Mouse (Mus musculus) midbrain, embryonic 11.5 days (tissue): ENCODE measurements around the gene Ssbp4. TPM values are rescaled to one million over a fixed set of nuclear protein-coding genes. Genes with fewer than 3 reads are reported as not detected.
A peak's percentile ranks its signal among the peaks of the same experiment; 100 is the strongest.

Experiments
- ATAC-seq: fragments of 200-750 bp; cut with Nextera tagmentation; 2 replicates; pipeline ENCODE4 v1.8.0; 2017; ENCODE audit warnings: moderate TSS enrichment, moderate library complexity; ENCODE audit not compliant: low FRiP score
- DNase-seq: peaks from one replicate; pipeline ENCODE4 v3.0.0; 2015; ENCODE audit warnings: low spot score; ENCODE audit errors: missing footprints
- H3K27ac ChIP-seq: fragments of 300-500 bp; sonication (generic); 2 replicates; pipeline ENCODE4 v1.5.1; 2014; ENCODE audit warnings: low read depth, low read length
- H3K27me3 ChIP-seq: fragments of 300-500 bp; sonication (generic); 2 replicates; pipeline ENCODE4 v1.6.1; 2014; ENCODE audit warnings: mild to moderate bottlenecking, low read length, moderate library complexity, mixed read lengths; ENCODE audit not compliant: control insufficient read depth, insufficient read depth
- H3K36me3 ChIP-seq: fragments of 300-500 bp; sonication (generic); 2 replicates; pipeline ENCODE4 v1.6.1; 2014; ENCODE audit warnings: mild to moderate bottlenecking, low read length, moderate library complexity, mixed read lengths; ENCODE audit not compliant: control insufficient read depth, insufficient read depth
- H3K4me1 ChIP-seq: fragments of 300-500 bp; sonication (generic); 2 replicates; pipeline ENCODE4 v1.6.1; 2014; ENCODE audit warnings: low read length; ENCODE audit not compliant: control insufficient read depth, insufficient read depth
- H3K4me2 ChIP-seq: fragments of 300-500 bp; sonication (generic); 2 replicates; pipeline ENCODE4 v1.6.1; 2014; ENCODE audit warnings: mild to moderate bottlenecking, moderate library complexity
- H3K4me3 ChIP-seq: fragments of 300-500 bp; sonication (generic); 2 replicates; pipeline ENCODE4 v1.5.1; 2014; ENCODE audit warnings: low read depth, low read length
- H3K9ac ChIP-seq: fragments of 300-500 bp; sonication (generic); 2 replicates; pipeline ENCODE4 v1.6.1; 2014; ENCODE audit warnings: low read length
- H3K9me3 ChIP-seq: fragments of 300-500 bp; sonication (generic); 2 replicates; pipeline ENCODE4 v1.6.1; 2016; ENCODE audit warnings: low read length; ENCODE audit not compliant: control insufficient read depth
- WGBS: fragments of 180-500 bp; shearing (Covaris S2); extraction: QIAGEN DNeasy Blood & Tissue Kit; methylation state at CpG from one replicate; pipeline ENCODE4 v1.1.7; 2014; 5-methylcytosine and 5-hydroxymethylcytosine counted together
- polyA plus RNA-seq: library from polyadenylated mRNA; unstranded; fragments of >200 nt; fragmentation: Nextera tagmentation; extraction: Ambion mirVana; gene quantifications from 2 replicates; pipeline ENCODE4 v1.2.1, GENCODE M21; 2014

The Ssbp4 gene
- polyA plus RNA-seq, 1 experiment from 2014 or later = 96.9 TPM

- Histone ChIP-seq H3K9ac (peak overlapping the region; percentile 80; the same call in 1 of the 2 replicates), H3K4me1 (peaks cover 52% of the 10 kb centered on the region), H3K4me2 (peak overlapping the region; percentile 77), H3K27me3 (peaks cover 6% of the 10 kb centered on the region; the same call in 1 of the 2 replicates), H3K9me3 (no peaks in the 10 kb centered on the region), H3K27ac (no peak overlapping the region; the same call in 1 of the 2 replicates), H3K4me3 (peak overlapping the region; percentile 36), H3K36me3 (no peaks in the 10 kb centered on the region)
- DNase-seq = no peak
- 18% methylated on average over 10 of the region's 10 CpGs for WGBS
- ATAC-seq = peak; percentile 1; the same call in 1 of the 2 replicates
These were observed 9.9 kb downstream of the Ssbp4 start for GRCm38 (mm10) chr8:70598722-70599121.

GRCm38 (mm10) chr8:70598283-70598682 is 10.4 kb downstream of the Ssbp4 start:
- peak overlapping the region; percentile 80 for H3K9ac ChIP-seq
- WGBS = under 1% methylated on average over 29 of the region's 29 CpGs
- H3K4me1 ChIP-seq = peaks cover 52% of the 10 kb centered on the region
- no peaks in the 10 kb centered on the region for H3K36me3 ChIP-seq
- peak overlapping the region; percentile 77 for H3K4me2 ChIP-seq
- no peak overlapping the region; the same call in 1 of the 2 replicates for H3K27ac ChIP-seq
- peak overlapping the region; percentile 36 for H3K4me3 ChIP-seq
- DNase-seq = peak; percentile 98
- ATAC-seq = peak; percentile 38
- H3K27me3 ChIP-seq = peaks cover 6% of the 10 kb centered on the region; the same call in 1 of the 2 replicates
- no peaks in the 10 kb centered on the region for H3K9me3 ChIP-seq

- ATAC-seq (0 out of 2 replicates have a peak, but pooled peaks have one; percentile 0), DNase-seq (peak; percentile 91)
- H3K27me3 ChIP-seq = peaks cover 6% of the 10 kb centered on the region; the same call in 1 of the 2 replicates
- no peaks in the 10 kb centered on the region for H3K9me3 ChIP-seq
- no peaks in the 10 kb centered on the region for H3K36me3 ChIP-seq
- peaks cover 52% of the 10 kb centered on the region for H3K4me1 ChIP-seq
- H3K9ac ChIP-seq = peak overlapping the region; percentile 80
- no peak overlapping the region for H3K27ac ChIP-seq
- H3K4me3 ChIP-seq = peak overlapping the region; percentile 36
- peak overlapping the region; percentile 77 for H3K4me2 ChIP-seq
- 5% methylated on average over 67 of the region's 68 CpGs for WGBS
These were observed 11.0 kb downstream of the Ssbp4 start for GRCm38 (mm10) chr8:70597417-70598272.

GRCm38 (mm10) chr8:70596775-70597416 is 11.8 kb downstream of the Ssbp4 start:
- peaks cover 52% of the 10 kb centered on the region for H3K4me1 ChIP-seq
- H3K9ac ChIP-seq = no peak overlapping the region
- H3K9me3 ChIP-seq = no peaks in the 10 kb centered on the region
- H3K27me3 ChIP-seq = peaks cover 6% of the 10 kb centered on the region; the same call in 1 of the 2 replicates
- H3K27ac ChIP-seq = no peak overlapping the region
- H3K4me2 ChIP-seq = no peak overlapping the region
- ATAC-seq = no peak
- DNase-seq = peak; percentile 89
- WGBS = 79% methylated on average over 17 of the region's 17 CpGs
- H3K36me3 ChIP-seq = no peaks in the 10 kb centered on the region
- H3K4me3 ChIP-seq = no peak overlapping the region

GRCm38 (mm10) chr8:70596216-70596615 is 12.5 kb downstream of the Ssbp4 start:
- DNase-seq = no peak
- Histone ChIP-seq H3K4me1 (peaks cover 49% of the 10 kb centered on the region), H3K9ac (no peak overlapping the region), H3K4me2 (no peak overlapping the region), H3K9me3 (no peaks in the 10 kb centered on the region), H3K36me3 (no peaks in the 10 kb centered on the region), H3K27ac (no peak overlapping the region), H3K27me3 (peaks cover 6% of the 10 kb centered on the region; the same call in 1 of the 2 replicates), H3K4me3 (no peak overlapping the region)
- no peak for ATAC-seq
- WGBS = 94% methylated on average over 18 of the region's 18 CpGs

GRCm38 (mm10) chr8:70595811-70596210 is 12.9 kb downstream of the Ssbp4 start:
- H3K4me1 ChIP-seq = peaks cover 45% of the 10 kb centered on the region
- no peak overlapping the region for H3K4me3 ChIP-seq
- DNase-seq = no peak
- no peak for ATAC-seq
- H3K4me2 ChIP-seq = no peak overlapping the region
- no peaks in the 10 kb centered on the region for H3K9me3 ChIP-seq
- peaks cover 6% of the 10 kb centered on the region; the same call in 1 of the 2 replicates for H3K27me3 ChIP-seq
- 93% methylated on average over 12 of the region's 12 CpGs for WGBS
- no peak overlapping the region for H3K9ac ChIP-seq
- no peaks in the 10 kb centered on the region for H3K36me3 ChIP-seq
- H3K27ac ChIP-seq = no peak overlapping the region

- H3K4me3 ChIP-seq = peak overlapping the region; percentile 58
- peaks cover 6% of the 10 kb centered on the region; the same call in 1 of the 2 replicates for H3K27me3 ChIP-seq
- ATAC-seq (peak; percentile 14), DNase-seq (peak; percentile 89)
- peaks cover 36% of the 10 kb centered on the region for H3K4me1 ChIP-seq
- 11% methylated on average over 82 of the region's 82 CpGs for WGBS
- H3K9me3 ChIP-seq = no peaks in the 10 kb centered on the region
- peak overlapping the region; percentile 98 for H3K4me2 ChIP-seq
- 0 out of 2 replicates have a peak, but pooled peaks cover 3% of the 10 kb centered on the region for H3K36me3 ChIP-seq
- H3K27ac ChIP-seq = peak overlapping the region; percentile 20; the same call in 1 of the 2 replicates
- peak overlapping the region; percentile 70 for H3K9ac ChIP-seq
These were observed 13.8 kb downstream of the Ssbp4 start for GRCm38 (mm10) chr8:70594621-70595564.

GRCm38 (mm10) chr8:70593961-70594609 is 14.6 kb downstream of the Ssbp4 start, which contains the start of gene Isyna1:
Gene Isyna1 (plus strand): TSS chr8:70594373.
- Histone ChIP-seq H3K27ac (peak within 1 kb of the TSS; percentile 20; the same call in 1 of the 2 replicates), H3K27me3 (peaks cover 6% of the 10 kb centered on the region; the same call in 1 of the 2 replicates), H3K9ac (peak within 1 kb of the TSS; percentile 70), H3K4me1 (peaks cover 28% of the 10 kb centered on the region), H3K4me2 (peak within 1 kb of the TSS; percentile 98), H3K4me3 (peak within 1 kb of the TSS; percentile 58), H3K36me3 (0 out of 2 replicates have a peak, but pooled peaks cover 3% of the 10 kb centered on the region), H3K9me3 (no peaks in the 10 kb centered on the region)
- ATAC-seq (peak; percentile 79), DNase-seq (peak; percentile 99)
- WGBS = under 1% methylated on average over 39 of the region's 40 CpGs
